Mouse (Mus musculus) adrenal gland, postnatal 0 days (tissue): ENCODE measurements around the gene Letm1. TPM values are rescaled to one million over a fixed set of nuclear protein-coding genes. Genes with fewer than 3 reads are reported as not detected.

Source experiments
- polyA plus RNA-seq: library from polyadenylated mRNA; unstranded; fragments of >200 nt; fragmentation: Nextera tagmentation; extraction: Ambion mirVana; gene quantifications from 2 replicates; pipeline ENCODE4 v1.2.1, GENCODE M21; 2015

Gene Letm1
- 19.0 and 34.0 TPM in 2 replicates for polyA plus RNA-seq

DNA sequence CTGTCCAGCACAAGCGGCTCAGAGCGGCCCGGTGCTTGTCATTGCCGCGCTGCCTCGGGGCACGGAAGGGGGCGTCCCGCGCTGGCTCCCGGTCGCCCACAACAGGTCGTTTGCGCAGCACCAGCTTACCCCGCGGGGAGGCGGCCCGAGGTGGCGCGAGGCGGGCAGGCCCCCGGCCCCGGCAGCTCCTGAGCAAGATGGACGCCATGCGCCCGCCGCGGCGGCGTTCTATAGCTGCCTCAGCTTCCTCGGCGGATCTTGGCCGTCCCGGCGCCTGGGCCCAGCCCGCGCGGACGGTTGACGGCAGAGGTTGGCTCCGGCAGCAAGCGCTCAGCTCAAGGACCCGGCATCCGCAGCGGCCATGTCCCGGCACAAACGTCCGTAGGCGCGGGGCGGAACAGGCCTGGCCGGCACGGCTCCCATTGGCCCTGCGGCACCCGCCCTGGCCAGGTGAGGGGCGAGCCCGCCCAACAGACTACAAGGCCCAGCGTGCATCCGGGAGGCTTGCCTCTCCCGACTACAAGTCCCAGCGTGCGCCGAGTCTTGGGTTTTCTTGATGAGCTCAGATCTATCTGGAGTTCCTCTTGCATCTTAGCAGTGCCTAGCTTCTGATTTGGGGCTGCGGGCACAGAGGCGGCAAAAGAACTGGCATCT, at the start of gene Letm1:
Gene Letm1 (minus strand): TSS at position 473 of the 654 bp plus-strand sequence.

DNA sequence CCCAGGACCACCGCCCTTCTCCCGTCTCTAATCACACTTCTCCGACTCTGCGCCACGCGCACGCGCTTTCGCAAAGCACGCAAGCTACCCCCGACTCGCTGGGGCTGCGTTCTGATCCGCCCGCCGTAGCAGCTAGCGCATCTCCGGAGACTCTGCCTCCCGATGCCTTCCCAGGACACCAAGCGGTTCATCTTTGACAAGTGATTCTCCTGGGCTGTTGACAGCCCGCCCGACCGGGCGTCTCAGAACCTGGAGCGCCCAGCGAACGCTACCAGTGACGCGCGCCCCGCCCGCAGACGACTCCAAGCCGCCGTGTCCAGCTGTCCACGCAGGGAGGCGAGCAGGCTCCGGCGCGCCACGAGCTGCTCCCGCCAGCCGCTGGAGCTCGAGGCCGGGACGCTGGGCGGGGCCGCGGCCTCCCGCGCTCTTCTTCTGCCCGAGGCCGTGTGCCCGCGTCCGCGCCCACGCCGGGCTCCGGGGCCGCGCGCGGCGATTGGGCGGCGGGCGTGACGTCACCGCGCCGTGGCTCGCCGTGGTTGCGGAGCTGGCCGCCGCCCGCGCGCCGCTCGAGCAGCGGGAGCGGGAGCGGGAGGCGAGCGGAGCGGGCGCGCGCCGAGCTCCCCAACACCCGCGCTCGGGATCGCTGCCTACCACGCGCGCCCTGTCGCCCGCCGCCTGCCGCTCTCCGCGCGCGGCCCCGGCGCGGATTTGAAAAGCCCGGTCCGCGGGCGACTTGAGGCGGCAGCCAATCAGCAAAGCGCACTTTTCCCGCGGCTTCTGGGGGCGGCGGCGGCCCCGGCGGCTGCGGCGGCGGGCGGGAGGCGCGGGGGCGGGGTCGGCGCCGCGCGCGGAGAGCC, 37.5 kb upstream of the Letm1 start, which contains the start of gene Nsd2:
Gene Nsd2 (plus strand): TSS at position 850 of the 857 bp plus-strand sequence.

DNA sequence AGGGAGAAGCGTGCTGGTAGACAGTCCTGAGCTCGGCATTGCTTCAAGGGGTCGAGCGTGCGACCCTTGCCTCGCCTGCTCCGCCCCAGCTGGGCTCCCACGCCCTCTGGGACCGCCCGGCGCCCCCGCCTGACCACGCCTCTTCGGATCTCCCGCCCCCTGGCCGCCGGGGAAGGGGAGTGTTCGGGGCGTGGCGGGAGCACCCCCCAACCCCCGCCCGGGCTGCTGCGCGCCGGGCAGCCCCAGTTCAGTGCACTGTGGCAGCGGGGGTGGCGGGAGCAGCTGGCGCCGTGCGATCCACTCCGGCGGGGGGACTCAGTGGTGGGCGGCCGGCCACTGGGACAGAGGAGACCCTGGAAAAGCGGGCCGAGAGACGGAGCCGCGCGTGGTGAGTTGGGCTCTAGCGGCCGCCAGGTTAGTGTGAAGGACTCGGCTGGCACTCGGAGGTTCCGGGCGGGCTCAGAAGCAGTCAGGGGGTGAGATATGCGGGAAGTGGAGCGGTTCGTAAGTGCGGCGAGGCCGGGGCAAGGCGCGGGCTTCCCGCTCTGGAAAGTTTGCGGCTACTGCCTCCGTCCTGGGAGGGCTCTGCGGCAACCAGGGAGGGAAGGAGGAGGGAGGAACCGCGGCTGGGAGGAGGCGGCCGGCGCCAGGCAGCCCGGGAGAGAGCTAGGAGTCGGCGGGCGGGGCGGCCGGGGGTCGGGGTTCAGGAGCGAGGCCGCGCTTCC, 60.9 kb downstream of the Letm1 start, which contains the start of gene Fgfr3:
Gene Fgfr3 (plus strand): TSS at position 134 of the 725 bp plus-strand sequence.

Other genes starting within 250 kb of the Letm1 start
- gene Fam53a, start 153.2 kb downstream of the Letm1 start, polyA plus RNA-seq: 27.6 and 39.5 TPM in 2 replicates
- 0.10 TPM in 1 of 2 replicates, not detected in the other for gene Gm9903, start 152.9 kb downstream of the Letm1 start, polyA plus RNA-seq
- 103 and 126 TPM in 2 replicates for gene Slbp, start 130.2 kb downstream of the Letm1 start, polyA plus RNA-seq
- gene Tacc3, start 124.7 kb downstream of the Letm1 start, polyA plus RNA-seq: 36.4 and 48.3 TPM in 2 replicates
- 18.9 and 23.8 TPM in 2 replicates for gene Tmem129, start 124.4 kb downstream of the Letm1 start, polyA plus RNA-seq
- 0.88 and 1.5 TPM in 2 replicates for gene Fgfr3, start 61.1 kb downstream of the Letm1 start, polyA plus RNA-seq
- gene Nsd2, start 37.9 kb upstream of the Letm1 start, polyA plus RNA-seq: 13.5 and 14.0 TPM in 2 replicates
- 19.3 and 28.3 TPM in 2 replicates for gene Nelfa, start 153.6 kb upstream of the Letm1 start, polyA plus RNA-seq
- 151 and 252 TPM in 2 replicates for gene Gm1673, start 200.6 kb upstream of the Letm1 start, polyA plus RNA-seq
- gene Nat8l, start 213.2 kb upstream of the Letm1 start, polyA plus RNA-seq: 0.38 and 0.47 TPM in 2 replicates